Mouse (Mus musculus): ENCODE results near the gene Uprt.

DNA sequence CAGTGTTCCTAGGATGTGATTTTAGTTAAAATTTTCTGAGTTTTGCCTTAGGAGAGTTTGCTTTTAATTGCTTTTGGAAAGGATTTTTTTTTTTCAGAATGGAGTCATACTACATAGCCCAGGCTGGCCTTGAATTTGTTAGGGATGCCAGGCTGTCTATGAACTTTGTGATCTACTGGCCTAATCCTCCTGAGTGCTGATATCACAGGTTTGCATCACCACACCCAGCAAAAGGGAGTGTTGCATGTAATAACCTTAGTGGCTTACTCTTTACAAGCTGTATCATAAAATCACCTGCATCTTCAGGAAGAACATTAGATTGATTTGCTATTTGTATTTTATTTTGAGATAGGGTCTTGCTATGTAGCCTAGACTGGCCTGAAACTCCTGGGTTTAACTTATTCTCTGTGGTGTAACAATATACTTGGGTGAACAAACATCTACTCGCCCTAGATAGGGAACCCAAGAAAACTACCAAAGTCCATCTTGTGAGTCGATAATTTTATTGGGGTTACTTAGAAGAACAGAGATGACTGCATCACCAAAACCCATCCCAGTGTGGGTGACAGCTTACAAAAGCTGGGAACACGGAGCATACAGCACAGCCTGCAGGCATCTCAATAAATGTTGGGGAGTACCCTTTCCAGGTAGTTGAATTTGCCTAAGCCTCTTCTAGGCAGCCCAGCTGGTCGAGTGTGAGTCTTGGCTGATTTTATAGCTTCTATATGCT, 7.2 kb downstream of the Uprt start:
- TF ChIP-seq CTCF (conservative IDR thresholded peaks at IDR 0.05; ENCODE audit: insufficient read depth, insufficient read length, low read depth, low read length) (no peak), POLR2A (IDR thresholded peaks at IDR 0.05; ENCODE audit: low read depth, low read length) (no peak)

Measured in kidney, adult 2 months (tissue).